8 mouse cellular contexts compared by ENCODE assay signal in the genomic region with DNA sequence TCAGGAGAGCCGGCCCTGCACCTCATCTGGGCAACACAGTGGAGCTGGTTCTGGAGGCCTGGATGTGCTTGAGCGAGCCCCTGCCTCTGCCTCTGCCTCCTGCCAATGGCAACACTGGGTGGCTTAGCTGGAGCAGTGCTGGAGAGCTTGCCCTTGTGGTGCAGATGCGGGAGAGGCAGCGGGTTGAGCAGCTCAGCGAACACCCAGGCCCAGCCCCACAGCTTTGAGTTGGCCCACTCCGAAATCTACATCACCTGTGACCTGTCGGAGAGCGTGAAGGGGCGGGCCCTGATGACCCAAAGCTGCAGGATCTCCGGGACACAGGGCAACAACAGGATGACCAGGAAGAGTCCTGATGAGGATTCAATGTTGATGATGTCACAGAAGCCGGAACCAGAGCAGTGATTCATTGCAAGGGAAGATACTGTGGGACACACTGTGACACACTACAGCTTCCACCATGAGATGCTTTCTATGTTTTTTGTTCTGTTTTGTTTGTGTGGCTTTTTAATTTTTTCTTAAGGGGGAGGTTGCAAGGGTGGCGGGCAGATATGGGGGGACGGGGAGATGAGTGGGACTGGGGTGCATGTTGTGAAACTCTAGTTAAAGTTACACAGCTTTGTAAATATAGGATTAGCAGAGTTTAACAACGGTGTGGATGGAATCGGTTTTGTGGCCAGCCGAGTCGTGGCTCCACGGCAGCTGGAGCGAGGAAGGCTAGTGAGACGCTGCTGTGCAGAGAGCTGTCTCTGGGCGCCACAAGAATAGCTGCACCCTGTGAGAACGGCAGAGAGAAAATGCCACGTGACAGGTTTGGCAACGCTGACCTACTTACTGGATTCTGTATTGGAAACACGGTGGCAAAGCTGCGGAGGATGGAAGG. TPM values are rescaled to one million over a fixed set of nuclear protein-coding genes. Genes with fewer than 3 reads are reported as not detected.
A peak's percentile ranks its signal among the peaks of the same experiment; 100 is the strongest.
DNase-seq lines count a peak whose midpoint lies in the region; ATAC-seq and TF ChIP-seq lines count a peak whose summit lies in the region.

No protein-coding gene starts in this region.

- H3K27ac ChIP-seq in forebrain, postnatal 0 days (ENCODE audit: low read depth, low read length), result peak overlapping the region; percentile 57

- peak; percentile 89 for ATAC-seq in forebrain, postnatal 0 days

- DNase-seq in adrenal gland, adult 2 months, result peak; percentile 26
- no peak for DNase-seq in adrenal gland, adult 18-20 months (ENCODE audit: low spot score in 2 of 2)
- DNase-seq in adrenal gland, postnatal 36 days, result peak; percentile 35 to 57
- DNase-seq in forebrain, postnatal 0 days, result peak; percentile 82
- DNase-seq in layer of hippocampus, postnatal 10 days (ENCODE audit: low spot score in 2 of 2), result peak; percentile 37 to 54
- DNase-seq in lung, postnatal 36 days, result peak; percentile 65
- no peak for DNase-seq in spleen, postnatal 4 days (ENCODE audit: low spot score in 2 of 2)
- DNase-seq in embryo, embryonic 10 days (ENCODE audit: low spot score), result no peak

- H3K9me3 ChIP-seq in forebrain, postnatal 0 days (ENCODE audit: low read length), result no peaks in the 10 kb centered on the region

- H3K4me1 ChIP-seq in forebrain, postnatal 0 days (ENCODE audit: insufficient read depth), result 0 out of 2 replicates have a peak, but pooled peaks cover 9% of the 10 kb centered on the region

- TF ChIP-seq CTCF in forebrain, postnatal 0 days (IDR thresholded peaks at IDR 0.05; ENCODE audit: low read depth), result no peak

- H3K4me2 ChIP-seq in forebrain, postnatal 0 days (ENCODE audit: low read depth), result peak overlapping the region; percentile 39

- no peaks in the 10 kb centered on the region for H3K27me3 ChIP-seq in forebrain, postnatal 0 days (ENCODE audit: insufficient read depth, low read length)

- H3K36me3 ChIP-seq in forebrain, postnatal 0 days (ENCODE audit: insufficient read depth), result no peaks in the 10 kb centered on the region

- H3K9ac ChIP-seq in forebrain, postnatal 0 days, result peak overlapping the region; percentile 46

- peak overlapping the region; percentile 20 for H3K4me3 ChIP-seq in forebrain, postnatal 0 days (ENCODE audit: low read depth, low read length)

- 48% methylated on average over 26 of the region's 26 CpGs for WGBS in forebrain, postnatal 0 days

RNA-seq across cellular contexts. Expression of gene Wdr19, which starts 24.2 kb away (rescaled TPM):
- 1 to 10 TPM; 6.0 to 9.5 TPM for total RNA-seq in adrenal gland, adult 2 months (2021)
- polyA plus RNA-seq in adrenal gland, adult 2 months (2012; rRNA removed), result 1.6 and 2.3 TPM in 2 replicates
- total RNA-seq in adrenal gland, adult 18-20 months (2021), result 1 to 10 TPM; 5.5 to 7.0 TPM
- total RNA-seq in adrenal gland, postnatal 36 days (2021), result 1 to 10 TPM; 8.5 to 10.0 TPM
- 16.5 and 21.9 TPM in 2 replicates for total RNA-seq in forebrain, postnatal 0 days (2014; rRNA removed)
- polyA plus RNA-seq in forebrain, postnatal 0 days (2015; fragmentation: Nextera tagmentation; extraction: Ambion mirVana), result 6.3 and 7.7 TPM in 2 replicates
- 10 to 100 TPM; 16.7 to 20.8 TPM for total RNA-seq in layer of hippocampus, postnatal 10 days (2021)

Comparison
In these comparisons a context has a peak if more than half of its experiments do, and no peak if none do; other contexts are left out.
1. DNase-seq: peak in adrenal gland, adult 2 months (single experiment), adrenal gland, postnatal 36 days (2 of 2), forebrain, postnatal 0 days (single experiment), layer of hippocampus, postnatal 10 days (2 of 2) and lung, postnatal 36 days (single experiment); none in adrenal gland, adult 18-20 months (0 of 2), spleen, postnatal 4 days (0 of 2) and embryo, embryonic 10 days (single experiment).